Mouse (Mus musculus): ENCODE measurements around the gene Rptor. TPM values are rescaled to one million over a fixed set of nuclear protein-coding genes. Genes with fewer than 3 reads are reported as not detected.

Gene Rptor
- polyA plus RNA-seq, 3 experiments from 2014 or later = 10.3 to 15.9 (median 10.5) TPM

GRCm38 (mm10) chr11:119817898-119818297 lies 215.2 kb downstream of the Rptor start:
- ATAC-seq = no peak

- ATAC-seq = no peak
Observed at GRCm38 (mm10) chr11:119821514-119821913, 218.8 kb downstream of the Rptor start.

DNA sequence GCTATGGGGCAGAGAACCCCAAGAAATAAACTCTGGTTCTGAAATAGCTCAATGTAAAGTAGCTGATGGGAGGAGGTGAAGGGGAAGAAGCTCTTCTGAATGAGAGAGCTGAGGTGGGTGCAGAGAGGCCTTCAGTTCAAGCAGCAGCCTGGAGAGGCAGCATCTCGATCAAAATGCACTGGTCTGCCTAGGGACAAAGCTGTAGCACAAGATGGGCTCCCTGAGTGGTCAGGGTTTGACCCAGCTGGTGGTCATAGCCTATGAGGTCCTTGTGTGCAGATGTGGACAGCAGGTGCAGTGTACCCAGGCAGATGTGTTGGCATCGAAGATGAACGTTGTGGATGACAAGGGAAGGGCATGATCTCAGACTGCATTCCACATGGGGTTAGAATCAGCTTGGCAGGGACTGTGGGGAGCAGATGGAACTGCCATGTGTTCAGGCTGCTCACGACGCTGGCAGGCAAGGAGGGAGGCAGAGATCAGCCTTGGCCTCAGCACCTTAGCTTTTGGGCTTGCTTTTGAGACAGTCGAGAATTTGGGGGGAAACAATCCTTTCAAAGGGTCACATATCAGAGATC lies 221.5 kb downstream of the Rptor start:
- ATAC-seq = no peak

DNA sequence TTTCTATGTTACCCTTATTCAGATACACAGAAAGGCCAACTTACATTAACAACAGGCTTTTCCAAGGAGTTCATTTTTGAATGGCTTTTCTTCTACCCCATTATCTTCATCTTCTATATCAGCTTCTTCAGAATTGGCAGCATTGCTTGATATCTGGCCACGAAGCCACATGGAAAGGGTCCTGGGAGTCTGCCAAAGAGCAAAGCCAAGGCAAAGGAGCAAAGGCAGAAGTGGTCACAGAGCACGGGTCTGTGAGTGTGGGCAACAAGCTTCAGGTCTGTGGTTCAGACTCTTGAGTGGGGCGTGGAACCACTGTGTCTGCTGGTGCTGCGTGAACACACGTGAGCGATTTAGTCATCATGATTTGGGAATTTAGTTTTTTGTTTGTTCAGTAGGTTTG lies 223.1 kb downstream of the Rptor start:
- ATAC-seq = no peak

DNA sequence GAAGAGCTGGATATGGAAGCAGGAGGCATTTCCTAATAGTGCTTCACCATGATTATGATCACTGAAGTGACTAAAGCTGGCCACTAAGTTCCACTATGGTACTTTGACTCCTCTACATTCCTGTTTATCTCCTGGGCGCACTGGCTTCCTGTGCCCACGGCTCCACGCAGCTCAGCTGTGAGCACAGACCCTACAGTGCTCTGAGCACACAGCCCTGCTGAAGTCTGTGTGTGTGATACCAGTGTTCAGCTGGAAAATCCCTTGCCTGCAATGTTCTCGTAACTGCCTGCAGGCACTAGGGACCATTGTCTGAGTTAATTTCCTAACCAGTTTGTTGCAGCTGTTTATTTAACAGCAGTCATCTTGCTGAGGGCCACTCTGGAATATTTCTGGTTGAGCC lies 223.5 kb downstream of the Rptor start:
- no peak for ATAC-seq

DNA sequence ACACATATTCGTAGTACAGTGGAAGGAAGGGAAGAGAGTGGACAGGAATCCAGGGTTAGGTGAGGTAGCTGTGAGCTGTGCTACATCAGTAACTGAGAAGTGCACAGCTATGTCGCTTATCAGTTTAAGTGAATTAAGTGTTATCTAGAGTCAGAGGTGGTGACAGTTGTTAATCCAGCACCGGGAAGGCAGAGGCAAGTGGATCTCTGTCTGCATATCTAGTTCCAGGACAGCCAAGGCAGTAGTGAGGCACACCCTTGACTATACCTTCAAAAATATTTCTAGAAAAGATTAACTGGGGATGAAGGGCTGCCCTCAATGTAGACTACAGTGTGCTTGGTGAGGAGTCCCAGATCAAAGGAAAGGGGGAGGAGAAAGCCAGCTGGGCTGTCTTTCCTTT lies 226.4 kb downstream of the Rptor start:
- ATAC-seq = no peak

- ATAC-seq = no peak
Observed at GRCm38 (mm10) chr11:119831682-119832081, 229.0 kb downstream of the Rptor start.

- no peak for ATAC-seq
Observed at GRCm38 (mm10) chr11:119833311-119833710, 230.6 kb downstream of the Rptor start.

DNA sequence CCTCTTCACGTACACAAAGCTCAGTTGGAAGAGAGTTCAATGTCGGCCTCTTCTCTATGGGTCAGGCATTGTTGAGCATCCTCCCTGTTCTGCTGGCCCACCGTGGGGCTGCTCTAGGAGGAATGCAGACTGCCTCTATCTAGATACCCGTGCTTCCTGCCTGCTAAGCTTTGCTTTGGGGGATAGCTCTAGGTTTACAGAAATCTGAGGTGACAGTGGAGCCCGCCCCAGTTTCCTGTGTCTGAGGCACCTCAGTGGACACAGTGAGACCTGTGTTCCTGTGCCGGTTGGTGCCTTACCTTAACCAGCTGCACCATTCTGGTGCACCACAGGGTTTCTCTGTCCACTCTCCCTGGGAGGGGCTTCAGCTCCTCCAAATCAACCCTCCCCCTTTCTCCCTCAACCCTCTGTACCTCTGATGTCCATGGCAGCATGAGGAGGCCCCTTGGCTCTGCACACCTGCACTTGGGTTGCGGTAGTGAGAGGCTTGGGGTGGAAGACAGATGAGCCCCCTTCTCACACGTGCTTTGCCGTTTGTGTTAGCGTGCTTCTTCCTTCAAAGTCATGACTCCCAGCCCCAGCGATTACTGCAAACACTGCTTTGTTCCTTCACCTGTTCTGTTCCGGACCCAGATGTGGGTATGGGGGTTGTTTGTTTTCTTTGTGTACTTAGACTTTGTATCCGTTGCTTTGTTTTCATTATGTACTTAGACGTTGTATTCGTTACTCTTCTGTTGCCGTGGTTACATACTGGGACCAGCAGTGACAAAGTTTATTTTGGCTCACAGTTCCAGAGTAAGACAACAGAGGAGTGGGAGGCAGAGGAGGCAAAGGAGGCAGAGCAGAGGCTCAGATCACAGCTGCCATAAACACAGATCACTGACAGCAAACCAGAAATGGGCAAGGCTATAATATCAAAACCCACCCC lies 231.4 kb downstream of the Rptor start:
- no peak for ATAC-seq

DNA sequence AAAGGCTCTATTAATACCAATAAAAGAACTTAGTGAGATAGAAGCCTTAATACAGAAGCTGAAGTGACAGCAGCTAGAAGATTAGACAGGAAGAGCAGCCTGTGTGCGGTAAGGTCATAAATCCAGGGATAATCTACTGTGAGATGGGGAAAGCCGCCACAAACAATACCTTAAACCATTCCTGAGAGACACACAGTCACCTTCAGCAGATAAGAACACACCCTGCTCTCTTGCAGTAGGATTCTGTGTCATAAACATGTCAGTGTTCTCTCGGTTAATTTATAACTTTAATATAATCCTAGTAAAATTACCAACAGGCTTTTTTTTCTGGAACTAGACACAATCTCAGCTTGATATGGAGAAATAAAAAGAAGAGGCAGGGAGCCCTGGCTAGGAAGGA lies 233.6 kb downstream of the Rptor start:
- no peak for ATAC-seq

- no peak for ATAC-seq
Observed at GRCm38 (mm10) chr11:119837786-119838185, 235.1 kb downstream of the Rptor start.

- ATAC-seq = no peak
Observed at GRCm38 (mm10) chr11:119839411-119840342, 237.0 kb downstream of the Rptor start.

- no peak for ATAC-seq
Observed at GRCm38 (mm10) chr11:119846608-119847007, 243.9 kb downstream of the Rptor start.

DNA sequence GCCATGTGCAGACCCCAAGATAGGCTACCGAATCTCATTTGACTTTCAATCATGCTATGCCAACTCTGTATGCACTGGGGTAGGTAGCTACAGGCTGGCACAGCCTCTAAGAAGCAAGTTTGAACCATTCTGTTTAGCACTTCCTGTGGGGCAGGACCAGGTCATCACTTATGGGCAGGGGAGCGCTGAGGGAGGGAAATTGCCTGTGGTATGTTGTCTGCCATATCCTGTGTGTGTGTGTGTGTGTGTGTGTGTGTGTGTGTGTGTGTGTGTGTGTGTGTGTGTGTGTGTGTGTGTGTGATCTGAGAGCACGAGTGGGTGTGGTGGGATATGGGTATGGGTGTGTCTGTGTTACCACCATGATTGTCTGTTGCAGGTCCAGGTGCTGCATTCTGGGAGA lies 244.4 kb downstream of the Rptor start:
- no peak for ATAC-seq

GRCm38 (mm10) chr11:119847569-119847968 lies 244.9 kb downstream of the Rptor start:
- ATAC-seq = no peak

DNA sequence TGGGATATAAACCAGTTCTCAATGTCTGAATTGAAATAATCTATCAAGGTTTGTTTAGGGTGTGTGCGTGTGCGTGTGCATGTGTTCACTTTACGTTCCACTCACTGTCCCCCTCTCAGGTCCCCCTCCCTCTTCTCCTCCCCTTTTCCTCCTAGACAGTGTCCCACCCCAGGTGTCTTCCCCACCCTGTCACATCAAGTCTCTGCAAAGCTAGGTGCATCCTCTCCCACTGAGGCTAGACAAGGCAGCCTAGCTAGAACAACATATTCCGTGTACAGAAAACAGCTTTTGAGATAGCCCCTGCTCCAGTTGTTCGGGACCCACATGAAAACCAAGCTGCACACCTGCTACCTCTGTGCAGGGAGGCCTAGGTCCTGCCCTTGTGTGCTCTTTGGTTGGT lies 245.5 kb downstream of the Rptor start:
- no peak for ATAC-seq

GRCm38 (mm10) chr11:119855999-119856398 lies 253.3 kb downstream of the Rptor start:
- no peak for ATAC-seq

GRCm38 (mm10) chr11:119862523-119863299 lies 260.0 kb downstream of the Rptor start:
- ATAC-seq = no peak

DNA sequence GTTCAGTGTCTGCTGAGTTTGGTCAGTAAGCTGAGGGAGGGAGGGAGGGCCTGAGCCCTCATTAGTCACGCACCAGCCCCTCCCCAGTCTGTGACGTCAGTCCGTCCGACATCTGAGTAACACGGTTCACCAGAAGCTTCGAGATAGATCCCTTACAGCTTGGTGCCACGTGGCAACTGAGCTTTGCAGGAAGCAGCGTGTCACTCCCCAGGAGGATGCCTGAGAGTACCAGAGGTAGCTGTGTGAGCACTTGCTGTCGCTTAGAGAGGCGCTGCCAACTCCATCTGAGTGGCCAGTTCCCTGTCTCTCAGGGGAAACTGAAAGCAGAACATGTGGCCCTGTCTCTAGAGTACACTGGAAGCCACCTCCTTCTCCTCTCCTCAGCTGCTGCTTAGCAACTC lies 260.7 kb downstream of the Rptor start:
- no peak for ATAC-seq

DNA sequence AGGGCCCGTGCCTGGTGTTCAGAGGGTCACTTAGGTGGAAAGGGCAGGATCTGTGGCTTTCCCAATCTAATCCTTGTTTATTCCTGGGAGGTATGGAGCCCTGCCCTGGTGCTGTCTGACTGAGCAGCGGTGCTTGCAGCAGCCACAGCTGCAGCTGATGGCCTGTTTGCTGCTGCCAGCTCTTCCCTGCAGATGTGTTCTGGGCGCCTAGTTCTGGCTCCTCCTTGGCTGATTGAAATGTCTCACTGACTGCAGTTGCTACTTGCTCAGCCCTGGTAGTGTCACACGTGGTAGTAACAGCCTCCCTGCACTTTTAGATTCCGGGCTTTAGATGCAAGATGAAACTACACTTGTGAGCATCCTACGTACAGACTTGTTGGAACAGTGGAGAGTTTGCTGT lies 264.1 kb downstream of the Rptor start:
- ATAC-seq = no peak

- ATAC-seq = no peak
Observed at GRCm38 (mm10) chr11:119868138-119868537, 265.4 kb downstream of the Rptor start.

DNA sequence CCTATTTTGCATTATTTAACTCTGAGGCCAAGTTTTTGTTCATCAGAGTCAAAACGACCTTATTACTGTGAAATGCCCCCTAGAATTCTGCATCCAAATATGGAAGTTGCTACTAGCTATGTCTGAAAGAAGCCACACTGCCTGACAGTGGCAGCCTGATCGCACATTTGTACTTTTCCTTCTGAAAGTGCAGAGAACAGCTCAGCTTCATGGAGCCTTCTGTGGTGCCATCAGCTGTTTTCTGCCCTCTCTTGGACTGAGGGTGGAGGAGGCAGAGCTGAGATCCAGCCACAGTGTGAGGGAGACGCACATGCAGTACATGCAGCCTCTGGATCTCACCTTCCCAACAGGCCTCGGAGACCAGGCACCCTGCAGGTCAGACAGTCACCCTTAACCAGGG lies 265.9 kb downstream of the Rptor start:
- ATAC-seq = no peak

Measured in inflammation-experienced regulatory T-cells, adult 6 months (primary cell).